Mouse (Mus musculus): ENCODE results near the gene Cyp46a1. TPM values are rescaled to one million over a fixed set of nuclear protein-coding genes. Genes with fewer than 3 reads are reported as not detected.

Gene Cyp46a1
- 16.7 and 17.7 TPM in 2 replicates for polyA plus RNA-seq (2015; fragmentation: Nextera tagmentation; extraction: Ambion mirVana)

- no peaks in the 10 kb centered on the region for H3K9me3 ChIP-seq
- peaks cover 18% of the 10 kb centered on the region for H3K4me1 ChIP-seq (replicated peaks)
- peak; percentile 91 for ATAC-seq
- no peaks in the 10 kb centered on the region for H3K36me3 ChIP-seq
- H3K27ac ChIP-seq: peak within 1 kb of the TSS; percentile 73
- WGBS: under 1% methylated on average over 56 of the region's 56 CpGs
- peaks cover 28% of the 10 kb centered on the region for H3K27me3 ChIP-seq
- peak within 1 kb of the TSS; percentile 74 for H3K9ac ChIP-seq (replicated peaks)
- peak within 1 kb of the TSS; percentile 96 for H3K4me2 ChIP-seq (replicated peaks)
- peak within 1 kb of the TSS; percentile 62 for H3K4me3 ChIP-seq (replicated peaks)
Observed at GRCm38 (mm10) chr12:108333895-108334445, at the start of gene Cyp46a1. Cyp46a1 (plus strand) TSS chr12:108334381.

- Histone ChIP-seq H3K27me3 (no peaks in the 10 kb centered on the region), H3K4me1 (replicated peaks) (peaks cover 25% of the 10 kb centered on the region), H3K9me3 (no peaks in the 10 kb centered on the region), H3K4me3 (replicated peaks) (peak overlapping the region; percentile 12; the same call in 1 of the 2 replicates), H3K27ac (peak overlapping the region; percentile 88), H3K36me3 (no peaks in the 10 kb centered on the region), H3K9ac (replicated peaks) (peak overlapping the region; percentile 39; the same call in 1 of the 2 replicates), H3K4me2 (replicated peaks) (peak overlapping the region; percentile 43)
- peak; percentile 72 for ATAC-seq
- WGBS: 31% methylated on average over 14 of the region's 14 CpGs
Observed at GRCm38 (mm10) chr12:108284455-108285224, 49.5 kb upstream of the Cyp46a1 start.

GRCm38 (mm10) chr12:108285225-108286011, 48.8 kb upstream of the Cyp46a1 start:
- Histone ChIP-seq H3K4me1 (replicated peaks) (peaks cover 25% of the 10 kb centered on the region), H3K9me3 (no peaks in the 10 kb centered on the region), H3K27ac (peak overlapping the region; percentile 88), H3K4me3 (replicated peaks) (peak overlapping the region; percentile 12), H3K4me2 (replicated peaks) (peak overlapping the region; percentile 43), H3K9ac (replicated peaks) (peak overlapping the region; percentile 39; the same call in 1 of the 2 replicates), H3K27me3 (no peaks in the 10 kb centered on the region), H3K36me3 (no peaks in the 10 kb centered on the region)
- peak; percentile 68 for ATAC-seq
- 20% methylated on average over 11 of the region's 11 CpGs for WGBS

GRCm38 (mm10) chr12:108286381-108286780, 47.8 kb upstream of the Cyp46a1 start:
- H3K9ac ChIP-seq (replicated peaks): no peak overlapping the region
- no peak for ATAC-seq
- no peak overlapping the region for H3K4me2 ChIP-seq (replicated peaks)
- WGBS: 83% methylated on average over 4 of the region's 4 CpGs
- H3K4me1 ChIP-seq (replicated peaks): peaks cover 25% of the 10 kb centered on the region
- H3K27me3 ChIP-seq: no peaks in the 10 kb centered on the region
- H3K4me3 ChIP-seq (replicated peaks): no peak overlapping the region
- no peaks in the 10 kb centered on the region for H3K9me3 ChIP-seq
- H3K36me3 ChIP-seq: no peaks in the 10 kb centered on the region
- H3K27ac ChIP-seq: peak overlapping the region; percentile 88

- Histone ChIP-seq H3K27me3 (no peaks in the 10 kb centered on the region), H3K27ac (no peak overlapping the region), H3K9me3 (no peaks in the 10 kb centered on the region), H3K4me3 (replicated peaks) (no peak overlapping the region), H3K9ac (replicated peaks) (no peak overlapping the region), H3K36me3 (no peaks in the 10 kb centered on the region), H3K4me2 (replicated peaks) (no peak overlapping the region), H3K4me1 (replicated peaks) (peaks cover 29% of the 10 kb centered on the region)
- ATAC-seq: no peak
- 93% methylated on average over 8 of the region's 8 CpGs for WGBS
Observed at GRCm38 (mm10) chr12:108287011-108287410, 47.2 kb upstream of the Cyp46a1 start.

GRCm38 (mm10) chr12:108288127-108288880, 45.9 kb upstream of the Cyp46a1 start:
- Histone ChIP-seq H3K4me3 (replicated peaks) (no peak overlapping the region), H3K27ac (no peak overlapping the region)

GRCm38 (mm10) chr12:108292419-108292818, 41.8 kb upstream of the Cyp46a1 start:
- 13% methylated on average over 9 of the region's 9 CpGs for WGBS
- H3K4me3 ChIP-seq (replicated peaks): no peak overlapping the region; the same call in 1 of the 2 replicates
- peaks cover 15% of the 10 kb centered on the region for H3K4me1 ChIP-seq (replicated peaks)
- H3K27ac ChIP-seq: peak overlapping the region; percentile 60; the same call in 1 of the 2 replicates
- peak overlapping the region; percentile 47 for H3K4me2 ChIP-seq (replicated peaks)
- no peaks in the 10 kb centered on the region for H3K36me3 ChIP-seq
- H3K9ac ChIP-seq (replicated peaks): no peak overlapping the region
- no peaks in the 10 kb centered on the region for H3K9me3 ChIP-seq
- H3K27me3 ChIP-seq: no peaks in the 10 kb centered on the region
- peak; percentile 85 for ATAC-seq

More at GRCm38 (mm10) chr12:108288127-108288880, 45.9 kb upstream of the Cyp46a1 start:
- WGBS: 83% methylated on average over 19 of the region's 19 CpGs
- Histone ChIP-seq H3K27me3 (no peaks in the 10 kb centered on the region), H3K4me1 (replicated peaks) (peaks cover 39% of the 10 kb centered on the region), H3K9me3 (no peaks in the 10 kb centered on the region), H3K9ac (replicated peaks) (no peak overlapping the region), H3K4me2 (replicated peaks) (no peak overlapping the region), H3K36me3 (no peaks in the 10 kb centered on the region)
- ATAC-seq: no peak

GRCm38 (mm10) chr12:108292957-108293356, 41.2 kb upstream of the Cyp46a1 start:
- 4% methylated on average over 8 of the region's 8 CpGs for WGBS
- ATAC-seq: peak; percentile 65
- Histone ChIP-seq H3K4me3 (replicated peaks) (no peak overlapping the region; the same call in 1 of the 2 replicates), H3K27ac (0 out of 2 replicates have a peak overlapping the region, but pooled peaks have one; percentile 35), H3K9me3 (no peaks in the 10 kb centered on the region), H3K36me3 (no peaks in the 10 kb centered on the region), H3K27me3 (no peaks in the 10 kb centered on the region), H3K4me2 (replicated peaks) (peak overlapping the region; percentile 47), H3K9ac (replicated peaks) (no peak overlapping the region), H3K4me1 (replicated peaks) (peaks cover 15% of the 10 kb centered on the region)

GRCm38 (mm10) chr12:108294620-108295019, 39.6 kb upstream of the Cyp46a1 start:
- WGBS: 75% methylated on average over 3 of the region's 3 CpGs
- no peaks in the 10 kb centered on the region for H3K36me3 ChIP-seq

GRCm38 (mm10) chr12:108297033-108297432, 37.1 kb upstream of the Cyp46a1 start:
- 86% methylated on average over 6 of the region's 6 CpGs for WGBS
- H3K27me3 ChIP-seq: no peaks in the 10 kb centered on the region
- no peaks in the 10 kb centered on the region for H3K9me3 ChIP-seq
- no peak overlapping the region for H3K9ac ChIP-seq (replicated peaks)
- no peak overlapping the region for H3K4me3 ChIP-seq (replicated peaks)
- H3K36me3 ChIP-seq: no peaks in the 10 kb centered on the region
- no peak for ATAC-seq
- H3K4me1 ChIP-seq (replicated peaks): peaks cover 10% of the 10 kb centered on the region
- no peak overlapping the region for H3K27ac ChIP-seq
- no peak overlapping the region for H3K4me2 ChIP-seq (replicated peaks)

More at GRCm38 (mm10) chr12:108294620-108295019, 39.6 kb upstream of the Cyp46a1 start:
- H3K9ac ChIP-seq (replicated peaks): peak overlapping the region; percentile 32; the same call in 1 of the 2 replicates
- no peak overlapping the region for H3K4me3 ChIP-seq (replicated peaks)
- no peak for ATAC-seq
- H3K27me3 ChIP-seq: no peaks in the 10 kb centered on the region
- no peak overlapping the region for H3K4me2 ChIP-seq (replicated peaks)
- H3K9me3 ChIP-seq: no peaks in the 10 kb centered on the region
- peaks cover 15% of the 10 kb centered on the region for H3K4me1 ChIP-seq (replicated peaks)
- H3K27ac ChIP-seq: no peak overlapping the region

- no peaks in the 10 kb centered on the region for H3K36me3 ChIP-seq
- no peak overlapping the region for H3K9ac ChIP-seq (replicated peaks)
- H3K27ac ChIP-seq: no peak overlapping the region
- H3K9me3 ChIP-seq: no peaks in the 10 kb centered on the region
- no peak overlapping the region for H3K4me3 ChIP-seq (replicated peaks)
- 79% methylated on average over 6 of the region's 6 CpGs for WGBS
- peaks cover 5% of the 10 kb centered on the region for H3K4me1 ChIP-seq (replicated peaks)
- peaks cover 12% of the 10 kb centered on the region; the same call in 1 of the 2 replicates for H3K27me3 ChIP-seq
- ATAC-seq: no peak
- H3K4me2 ChIP-seq (replicated peaks): no peak overlapping the region
Observed at GRCm38 (mm10) chr12:108301006-108301405, 33.2 kb upstream of the Cyp46a1 start.
